Mouse (Mus musculus): Measurements from ENCODE around the gene Wdr4.

DNA sequence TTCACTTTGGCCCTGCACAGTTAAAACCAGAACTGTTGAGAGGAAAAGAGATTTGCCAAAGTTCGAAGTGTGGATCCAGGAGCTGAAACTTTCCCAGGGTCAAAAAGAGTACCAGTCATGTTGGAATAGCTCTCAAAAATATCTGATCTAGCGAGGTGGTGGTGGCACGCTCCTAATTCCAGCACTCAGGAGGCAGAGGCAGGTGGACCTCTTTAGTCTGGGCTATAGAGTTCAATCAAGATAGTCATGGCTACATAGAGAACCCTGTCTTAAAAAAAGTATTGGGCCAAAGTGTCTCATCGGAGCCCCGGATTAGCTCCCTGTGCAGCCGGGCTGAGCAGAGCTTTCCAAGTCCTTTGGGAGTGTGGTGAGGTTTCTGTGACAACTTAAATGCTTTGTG is 46.5 kb upstream of the Wdr4 start:
- TF ChIP-seq CTCF (IDR thresholded peaks at IDR 0.05; ENCODE audit: borderline replicate concordance, insufficient read depth, low read length) (no peak), POLR2A (IDR thresholded peaks at IDR 0.05; ENCODE audit: low read depth, low read length) (no peak)

All from embryonic fibroblast, embryonic 13.5 days (primary cell).